Mouse (Mus musculus): ENCODE measurements around the gene Elovl6. TPM values are rescaled to one million over a fixed set of nuclear protein-coding genes. Genes with fewer than 3 reads are reported as not detected.

Elovl6 gene
- total and polyA plus RNA-seq, 2 experiments from 2014 or later: 44.3 to 46.6 TPM

DNA sequence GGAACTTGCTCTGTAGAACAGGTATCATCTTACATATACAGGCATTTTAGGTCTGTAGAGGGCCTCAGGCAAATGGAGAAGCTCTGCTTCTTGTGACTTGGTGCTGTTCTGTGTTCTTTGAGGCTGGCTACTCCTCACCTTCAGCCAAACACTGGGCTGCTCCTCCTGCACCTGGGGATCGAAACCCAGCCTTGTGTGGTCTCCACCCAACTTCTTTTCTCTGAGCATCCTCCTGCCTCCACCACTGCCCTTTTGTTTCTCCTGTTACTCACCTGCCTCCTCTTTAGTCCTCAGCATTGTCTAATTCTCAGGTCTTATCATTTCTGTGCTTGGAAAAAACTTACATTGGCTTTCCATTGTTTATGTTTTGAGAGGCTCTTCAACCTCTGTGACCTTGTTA lies 12.1 kb downstream of the Elovl6 start:
- Histone ChIP-seq H3K4me3 (ENCODE audit: low read depth, low read length) (no peak overlapping the region), H3K36me3 (ENCODE audit: insufficient read depth, low read length) (peaks cover 3% of the 10 kb centered on the region; the same call in 1 of the 2 replicates), H3K4me2 (ENCODE audit: low read depth, low read length, poor library complexity, severe bottlenecking) (no peak overlapping the region), H3K4me1 (ENCODE audit: insufficient read depth, low read length) (no peaks in the 10 kb centered on the region; the same call in 1 of the 2 replicates), H3K27ac (ENCODE audit: low read depth, low read length) (no peak overlapping the region), H3K9ac (replicated peaks; ENCODE audit: low read length, poor library complexity, severe bottlenecking) (no peak overlapping the region), H3K9me3 (ENCODE audit: low read length) (no peaks in the 10 kb centered on the region), H3K27me3 (ENCODE audit: insufficient read depth, low read length) (no peaks in the 10 kb centered on the region)
- WGBS: 100% methylated on average over 1 of the region's 1 CpGs
- no peak for DNase-seq (ENCODE audit: low spot score)
- TF ChIP-seq CTCF (IDR thresholded peaks at IDR 0.05): no peak
- no peak for ATAC-seq (ENCODE audit: low FRiP score)

DNA sequence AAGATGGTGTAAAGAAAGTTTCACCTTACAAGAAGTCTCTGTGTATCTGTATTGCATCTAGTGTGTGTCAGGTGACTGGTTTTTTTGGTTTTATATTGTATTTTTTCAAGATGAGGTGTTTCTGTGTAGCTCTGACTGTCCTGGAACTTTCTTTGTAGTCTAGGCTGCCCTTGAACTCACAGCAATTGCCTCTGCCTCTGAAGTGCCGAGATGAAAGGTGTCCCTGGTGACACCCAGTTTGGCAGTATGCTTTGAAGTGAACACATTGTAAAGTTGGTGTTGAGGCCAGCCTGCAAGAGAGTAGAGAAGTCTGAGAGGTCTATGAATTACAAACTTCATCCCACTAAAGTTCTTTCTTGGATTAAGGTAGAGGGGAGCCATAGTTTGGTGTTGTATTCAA lies 13.1 kb downstream of the Elovl6 start:
- no peaks in the 10 kb centered on the region for H3K9me3 ChIP-seq (ENCODE audit: low read length)
- no peaks in the 10 kb centered on the region for H3K27me3 ChIP-seq (ENCODE audit: insufficient read depth, low read length)
- H3K4me3 ChIP-seq (ENCODE audit: low read depth, low read length): no peak overlapping the region
- TF ChIP-seq CTCF (IDR thresholded peaks at IDR 0.05): no peak
- WGBS: 52% methylated on average over 1 of the region's 1 CpGs
- no peak for ATAC-seq (ENCODE audit: low FRiP score)
- H3K27ac ChIP-seq (ENCODE audit: low read depth, low read length): no peak overlapping the region
- no peak overlapping the region for H3K9ac ChIP-seq (replicated peaks; ENCODE audit: low read length, poor library complexity, severe bottlenecking)
- no peak overlapping the region for H3K4me2 ChIP-seq (ENCODE audit: low read depth, low read length, poor library complexity, severe bottlenecking)
- no peak for DNase-seq (ENCODE audit: low spot score)
- H3K4me1 ChIP-seq (ENCODE audit: insufficient read depth, low read length): no peaks in the 10 kb centered on the region; the same call in 1 of the 2 replicates
- peaks cover 3% of the 10 kb centered on the region; the same call in 1 of the 2 replicates for H3K36me3 ChIP-seq (ENCODE audit: insufficient read depth, low read length)

DNA sequence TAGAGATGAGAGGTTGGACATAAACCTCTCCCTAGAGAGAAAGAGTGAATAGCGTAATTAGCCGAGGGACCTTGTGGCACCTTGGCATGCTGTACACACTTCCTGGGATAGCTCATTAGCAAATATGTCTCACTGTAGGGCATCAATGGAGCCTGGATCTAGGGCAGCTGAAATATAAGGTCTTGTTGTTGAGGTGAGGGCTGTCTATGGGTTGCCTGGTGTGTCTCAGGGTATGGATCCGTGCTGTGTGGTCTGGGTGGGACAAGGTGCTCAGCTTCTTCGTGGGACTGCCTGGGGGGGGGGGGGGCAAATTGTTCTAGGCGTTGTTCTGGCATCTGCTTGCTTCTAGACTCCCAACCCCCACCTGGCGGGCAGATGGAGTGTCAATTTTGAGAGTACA lies 13.6 kb downstream of the Elovl6 start:
- no peak for ATAC-seq (ENCODE audit: low FRiP score)

DNA sequence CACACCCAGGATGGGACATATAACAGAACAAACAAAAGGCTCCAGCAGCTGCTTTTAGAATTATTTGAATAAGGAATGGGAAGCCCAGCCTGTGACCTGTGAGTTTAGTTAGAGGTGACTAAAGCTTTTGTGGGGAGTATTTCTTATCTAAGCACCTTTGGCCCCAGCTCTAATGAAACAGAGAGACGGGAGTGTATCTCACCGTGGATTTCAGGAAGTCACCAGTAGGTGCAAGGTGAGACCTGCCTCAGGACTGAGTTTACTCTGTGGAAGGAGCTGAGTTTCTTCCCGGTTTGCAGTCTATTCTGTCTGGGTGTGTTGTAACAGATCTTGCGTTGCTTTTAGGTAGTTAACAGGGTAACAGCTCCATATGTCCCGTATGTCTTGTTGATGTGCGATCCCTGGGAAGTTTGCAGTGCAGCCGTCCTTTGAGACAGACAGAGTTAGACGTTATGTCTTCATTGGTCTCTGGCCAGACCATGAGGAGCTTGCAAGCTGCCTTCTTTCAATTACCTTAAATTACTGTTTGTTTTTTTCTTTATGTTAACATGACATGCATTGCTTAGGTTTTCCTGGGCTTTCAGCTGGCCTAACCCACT lies 15.8 kb downstream of the Elovl6 start:
- Histone ChIP-seq H3K36me3 (ENCODE audit: insufficient read depth, low read length) (no peaks in the 10 kb centered on the region), H3K4me2 (ENCODE audit: low read depth, low read length, poor library complexity, severe bottlenecking) (no peak overlapping the region), H3K4me3 (ENCODE audit: low read depth, low read length) (no peak overlapping the region), H3K27me3 (ENCODE audit: insufficient read depth, low read length) (no peaks in the 10 kb centered on the region), H3K9ac (replicated peaks; ENCODE audit: low read length, poor library complexity, severe bottlenecking) (no peak overlapping the region), H3K9me3 (ENCODE audit: low read length) (no peaks in the 10 kb centered on the region), H3K4me1 (ENCODE audit: insufficient read depth, low read length) (no peaks in the 10 kb centered on the region; the same call in 1 of the 2 replicates), H3K27ac (ENCODE audit: low read depth, low read length) (no peak overlapping the region)
- no peak for TF ChIP-seq CTCF (IDR thresholded peaks at IDR 0.05)
- WGBS: 59% methylated on average over 8 of the region's 8 CpGs
- ATAC-seq (ENCODE audit: low FRiP score) (no peak), DNase-seq (ENCODE audit: low spot score) (no peak)

More for the DNA sequence above, 13.6 kb downstream of the Elovl6 start:
- Histone ChIP-seq H3K4me3 (ENCODE audit: low read depth, low read length) (no peak overlapping the region), H3K9me3 (ENCODE audit: low read length) (no peaks in the 10 kb centered on the region), H3K27me3 (ENCODE audit: insufficient read depth, low read length) (no peaks in the 10 kb centered on the region), H3K36me3 (ENCODE audit: insufficient read depth, low read length) (peaks cover 3% of the 10 kb centered on the region; the same call in 1 of the 2 replicates), H3K27ac (ENCODE audit: low read depth, low read length) (no peak overlapping the region), H3K4me1 (ENCODE audit: insufficient read depth, low read length) (no peaks in the 10 kb centered on the region; the same call in 1 of the 2 replicates), H3K9ac (replicated peaks; ENCODE audit: low read length, poor library complexity, severe bottlenecking) (no peak overlapping the region), H3K4me2 (ENCODE audit: low read depth, low read length, poor library complexity, severe bottlenecking) (no peak overlapping the region)
- DNase-seq (ENCODE audit: low spot score): no peak
- no peak for TF ChIP-seq CTCF (IDR thresholded peaks at IDR 0.05)
- 88% methylated on average over 6 of the region's 6 CpGs for WGBS

DNA sequence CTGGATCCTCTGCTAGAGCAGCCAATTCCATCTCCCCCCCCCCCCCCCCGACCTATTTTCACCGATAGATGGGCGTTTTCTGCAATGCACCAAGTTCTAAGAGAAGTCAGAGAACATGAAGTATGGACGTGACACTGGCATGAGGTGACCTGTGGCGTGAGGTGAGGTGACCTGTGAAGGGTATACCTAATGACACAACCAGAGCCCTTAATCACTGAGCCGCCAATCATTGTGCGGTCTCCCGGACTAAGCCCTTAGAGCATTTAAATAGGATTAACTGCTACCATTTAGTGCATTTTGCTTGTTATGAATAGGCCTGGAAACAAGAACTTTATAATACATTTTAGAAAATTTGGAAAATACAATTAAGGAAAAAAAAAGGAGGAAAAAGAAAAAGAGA lies 16.6 kb downstream of the Elovl6 start:
- H3K36me3 ChIP-seq (ENCODE audit: insufficient read depth, low read length): no peaks in the 10 kb centered on the region
- DNase-seq (ENCODE audit: low spot score) (no peak), ATAC-seq (ENCODE audit: low FRiP score) (no peak)
- H3K27me3 ChIP-seq (ENCODE audit: insufficient read depth, low read length): no peaks in the 10 kb centered on the region
- no peaks in the 10 kb centered on the region; the same call in 1 of the 2 replicates for H3K4me1 ChIP-seq (ENCODE audit: insufficient read depth, low read length)
- TF ChIP-seq CTCF (IDR thresholded peaks at IDR 0.05): no peak
- no peak overlapping the region for H3K27ac ChIP-seq (ENCODE audit: low read depth, low read length)
- WGBS: 27% methylated on average over 8 of the region's 8 CpGs
- H3K4me3 ChIP-seq (ENCODE audit: low read depth, low read length): no peak overlapping the region
- no peak overlapping the region for H3K4me2 ChIP-seq (ENCODE audit: low read depth, low read length, poor library complexity, severe bottlenecking)
- no peaks in the 10 kb centered on the region for H3K9me3 ChIP-seq (ENCODE audit: low read length)
- H3K9ac ChIP-seq (replicated peaks; ENCODE audit: low read length, poor library complexity, severe bottlenecking): no peak overlapping the region

DNA sequence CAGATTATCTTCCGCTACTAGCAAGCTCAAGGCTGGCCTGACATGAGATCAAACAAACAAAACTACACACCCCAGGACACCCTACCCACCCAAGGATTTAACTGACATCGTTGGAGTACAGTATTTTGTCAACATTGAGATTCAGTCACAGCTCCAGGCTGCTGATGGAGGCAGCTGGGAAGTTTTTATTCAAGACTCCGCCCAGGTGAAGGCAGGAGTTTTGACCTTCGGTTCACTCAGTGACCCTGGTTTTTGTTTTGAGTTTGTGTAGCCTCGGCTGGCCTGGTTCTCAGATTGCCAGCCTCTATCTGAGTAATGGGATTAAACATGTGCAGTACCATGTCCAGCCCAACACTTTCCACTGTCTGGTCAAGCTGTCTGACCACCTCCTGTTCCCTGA lies 17.4 kb downstream of the Elovl6 start:
- no peak overlapping the region for H3K4me2 ChIP-seq (ENCODE audit: low read depth, low read length, poor library complexity, severe bottlenecking)
- no peak for TF ChIP-seq CTCF (IDR thresholded peaks at IDR 0.05)
- H3K9ac ChIP-seq (replicated peaks; ENCODE audit: low read length, poor library complexity, severe bottlenecking): no peak overlapping the region
- no peak for ATAC-seq (ENCODE audit: low FRiP score)
- H3K4me3 ChIP-seq (ENCODE audit: low read depth, low read length): no peak overlapping the region
- no peaks in the 10 kb centered on the region; the same call in 1 of the 2 replicates for H3K4me1 ChIP-seq (ENCODE audit: insufficient read depth, low read length)
- no peak for DNase-seq (ENCODE audit: low spot score)
- H3K27ac ChIP-seq (ENCODE audit: low read depth, low read length): no peak overlapping the region
- H3K27me3 ChIP-seq (ENCODE audit: insufficient read depth, low read length): no peaks in the 10 kb centered on the region
- 23% methylated on average over 5 of the region's 5 CpGs for WGBS
- H3K36me3 ChIP-seq (ENCODE audit: insufficient read depth, low read length): no peaks in the 10 kb centered on the region
- no peaks in the 10 kb centered on the region for H3K9me3 ChIP-seq (ENCODE audit: low read length)

Data from midbrain, postnatal 0 days (tissue).